Mouse (Mus musculus): Measurements from ENCODE around the gene Tmem88b. TPM values are rescaled to one million over a fixed set of nuclear protein-coding genes. Genes with fewer than 3 reads are reported as not detected.

The Tmem88b gene
- polyA plus RNA-seq, 1 experiment from 2014 or later = 1.8 TPM

- Histone ChIP-seq H3K4me1 (ENCODE audit: control insufficient read depth, insufficient read depth, low read length) (peaks cover 34% of the 10 kb centered on the region), H3K27ac (ENCODE audit: low read length) (peak within 1 kb of the TSS; percentile 88), H3K4me3 (ENCODE audit: low read length) (peak within 1 kb of the TSS; percentile 84), H3K27me3 (ENCODE audit: control insufficient read depth, insufficient read depth, low read length) (no peaks in the 10 kb centered on the region), H3K36me3 (ENCODE audit: control insufficient read depth, insufficient read depth) (peaks cover 9% of the 10 kb centered on the region), H3K9me3 (replicated peaks; ENCODE audit: control insufficient read depth, low read length) (no peaks in the 10 kb centered on the region), H3K9ac (ENCODE audit: low read length) (peak within 1 kb of the TSS; percentile 88), H3K4me2 (ENCODE audit: low read depth, low read length) (peak within 1 kb of the TSS; percentile 99)
- peak; percentile 93 for ATAC-seq (replicated peaks; ENCODE audit: extremely low read depth, insufficient read depth, low FRiP score)
- under 1% methylated on average over 68 of the region's 68 CpGs for WGBS
Measured at GRCm38 (mm10) chr4:155760613-155761355, 24.9 kb downstream of the Tmem88b start, which contains the start of gene Atad3a. Gene Atad3a (minus strand): TSS chr4:155761093.

GRCm38 (mm10) chr4:155759862-155760612 lies 25.6 kb downstream of the Tmem88b start:
- Histone ChIP-seq H3K9ac (ENCODE audit: low read length) (peak overlapping the region; percentile 78), H3K36me3 (ENCODE audit: control insufficient read depth, insufficient read depth) (peaks cover 16% of the 10 kb centered on the region), H3K27ac (ENCODE audit: low read length) (peak overlapping the region; percentile 88), H3K4me1 (ENCODE audit: control insufficient read depth, insufficient read depth, low read length) (peaks cover 34% of the 10 kb centered on the region), H3K4me2 (ENCODE audit: low read depth, low read length) (peak overlapping the region; percentile 99), H3K4me3 (ENCODE audit: low read length) (peak overlapping the region; percentile 84), H3K9me3 (replicated peaks; ENCODE audit: control insufficient read depth, low read length) (no peaks in the 10 kb centered on the region), H3K27me3 (ENCODE audit: control insufficient read depth, insufficient read depth, low read length) (no peaks in the 10 kb centered on the region)
- peak; percentile 5; the same call in 1 of the 2 replicates for ATAC-seq (replicated peaks; ENCODE audit: extremely low read depth, insufficient read depth, low FRiP score)
- 2% methylated on average over 10 of the region's 10 CpGs for WGBS

- Histone ChIP-seq H3K27me3 (ENCODE audit: control insufficient read depth, insufficient read depth, low read length) (no peaks in the 10 kb centered on the region), H3K27ac (ENCODE audit: low read length) (peak overlapping the region; percentile 37; the same call in 1 of the 2 replicates), H3K36me3 (ENCODE audit: control insufficient read depth, insufficient read depth) (peaks cover 39% of the 10 kb centered on the region), H3K4me1 (ENCODE audit: control insufficient read depth, insufficient read depth, low read length) (peaks cover 34% of the 10 kb centered on the region), H3K4me2 (ENCODE audit: low read depth, low read length) (peak overlapping the region; percentile 48), H3K4me3 (ENCODE audit: low read length) (no peak overlapping the region), H3K9ac (ENCODE audit: low read length) (no peak overlapping the region), H3K9me3 (replicated peaks; ENCODE audit: control insufficient read depth, low read length) (no peaks in the 10 kb centered on the region)
- WGBS = 51% methylated on average over 12 of the region's 12 CpGs
- no peak; the same call in 1 of the 2 replicates for ATAC-seq (replicated peaks; ENCODE audit: extremely low read depth, insufficient read depth, low FRiP score)
Measured at GRCm38 (mm10) chr4:155757011-155757410, 28.7 kb downstream of the Tmem88b start.

GRCm38 (mm10) chr4:155746575-155747490 lies 38.8 kb downstream of the Tmem88b start:
- H3K4me2 ChIP-seq (ENCODE audit: low read depth, low read length) = no peak overlapping the region

GRCm38 (mm10) chr4:155746036-155746548 lies 39.6 kb downstream of the Tmem88b start:
- H3K27ac ChIP-seq (ENCODE audit: low read length) = no peak overlapping the region
- H3K9me3 ChIP-seq (replicated peaks; ENCODE audit: control insufficient read depth, low read length) = no peaks in the 10 kb centered on the region
- H3K36me3 ChIP-seq (ENCODE audit: control insufficient read depth, insufficient read depth) = peaks cover 69% of the 10 kb centered on the region
- 78% methylated on average over 8 of the region's 8 CpGs for WGBS
- no peak overlapping the region for H3K4me2 ChIP-seq (ENCODE audit: low read depth, low read length)
- H3K4me1 ChIP-seq (ENCODE audit: control insufficient read depth, insufficient read depth, low read length) = no peaks in the 10 kb centered on the region
- no peak overlapping the region for H3K9ac ChIP-seq (ENCODE audit: low read length)
- ATAC-seq (replicated peaks; ENCODE audit: extremely low read depth, insufficient read depth, low FRiP score) = no peak
- H3K27me3 ChIP-seq (ENCODE audit: control insufficient read depth, insufficient read depth, low read length) = no peaks in the 10 kb centered on the region
- no peak overlapping the region for H3K4me3 ChIP-seq (ENCODE audit: low read length)

More at GRCm38 (mm10) chr4:155746575-155747490, 38.8 kb downstream of the Tmem88b start:
- Histone ChIP-seq H3K27me3 (ENCODE audit: control insufficient read depth, insufficient read depth, low read length) (no peaks in the 10 kb centered on the region), H3K36me3 (ENCODE audit: control insufficient read depth, insufficient read depth) (peaks cover 76% of the 10 kb centered on the region), H3K9ac (ENCODE audit: low read length) (no peak overlapping the region), H3K9me3 (replicated peaks; ENCODE audit: control insufficient read depth, low read length) (no peaks in the 10 kb centered on the region), H3K27ac (ENCODE audit: low read length) (no peak overlapping the region), H3K4me1 (ENCODE audit: control insufficient read depth, insufficient read depth, low read length) (no peaks in the 10 kb centered on the region), H3K4me3 (ENCODE audit: low read length) (no peak overlapping the region)
- no peak for ATAC-seq (replicated peaks; ENCODE audit: extremely low read depth, insufficient read depth, low FRiP score)
- WGBS = 87% methylated on average over 17 of the region's 17 CpGs

- H3K4me3 ChIP-seq (ENCODE audit: low read length) = no peak overlapping the region
- H3K9ac ChIP-seq (ENCODE audit: low read length) = no peak overlapping the region
- no peak for ATAC-seq (replicated peaks; ENCODE audit: extremely low read depth, insufficient read depth, low FRiP score)
- H3K9me3 ChIP-seq (replicated peaks; ENCODE audit: control insufficient read depth, low read length) = no peaks in the 10 kb centered on the region
- H3K27me3 ChIP-seq (ENCODE audit: control insufficient read depth, insufficient read depth, low read length) = no peaks in the 10 kb centered on the region
- H3K36me3 ChIP-seq (ENCODE audit: control insufficient read depth, insufficient read depth) = peaks cover 61% of the 10 kb centered on the region
- H3K4me1 ChIP-seq (ENCODE audit: control insufficient read depth, insufficient read depth, low read length) = no peaks in the 10 kb centered on the region
- WGBS = 91% methylated on average over 5 of the region's 5 CpGs
- H3K27ac ChIP-seq (ENCODE audit: low read length) = no peak overlapping the region
- no peak overlapping the region for H3K4me2 ChIP-seq (ENCODE audit: low read depth, low read length)
Measured at GRCm38 (mm10) chr4:155745136-155745535, 40.5 kb downstream of the Tmem88b start.

GRCm38 (mm10) chr4:155744474-155744873 lies 41.2 kb downstream of the Tmem88b start:
- Histone ChIP-seq H3K27me3 (ENCODE audit: control insufficient read depth, insufficient read depth, low read length) (no peaks in the 10 kb centered on the region), H3K36me3 (ENCODE audit: control insufficient read depth, insufficient read depth) (peaks cover 58% of the 10 kb centered on the region), H3K4me3 (ENCODE audit: low read length) (no peak overlapping the region), H3K9me3 (replicated peaks; ENCODE audit: control insufficient read depth, low read length) (no peaks in the 10 kb centered on the region), H3K27ac (ENCODE audit: low read length) (no peak overlapping the region), H3K4me1 (ENCODE audit: control insufficient read depth, insufficient read depth, low read length) (no peaks in the 10 kb centered on the region; the same call in 1 of the 2 replicates), H3K4me2 (ENCODE audit: low read depth, low read length) (no peak overlapping the region), H3K9ac (ENCODE audit: low read length) (no peak overlapping the region)
- 88% methylated on average over 8 of the region's 8 CpGs for WGBS
- ATAC-seq (replicated peaks; ENCODE audit: extremely low read depth, insufficient read depth, low FRiP score) = no peak

- peaks cover 3% of the 10 kb centered on the region; the same call in 1 of the 2 replicates for H3K4me1 ChIP-seq (ENCODE audit: control insufficient read depth, insufficient read depth, low read length)
- no peaks in the 10 kb centered on the region for H3K9me3 ChIP-seq (replicated peaks; ENCODE audit: control insufficient read depth, low read length)
- WGBS = 91% methylated on average over 5 of the region's 5 CpGs
- no peak for ATAC-seq (replicated peaks; ENCODE audit: extremely low read depth, insufficient read depth, low FRiP score)
- H3K4me2 ChIP-seq (ENCODE audit: low read depth, low read length) = no peak overlapping the region
- H3K27ac ChIP-seq (ENCODE audit: low read length) = no peak overlapping the region
- H3K9ac ChIP-seq (ENCODE audit: low read length) = no peak overlapping the region
- no peak overlapping the region for H3K4me3 ChIP-seq (ENCODE audit: low read length)
- peaks cover 43% of the 10 kb centered on the region for H3K36me3 ChIP-seq (ENCODE audit: control insufficient read depth, insufficient read depth)
- no peaks in the 10 kb centered on the region for H3K27me3 ChIP-seq (ENCODE audit: control insufficient read depth, insufficient read depth, low read length)
Measured at GRCm38 (mm10) chr4:155742684-155743083, 43.0 kb downstream of the Tmem88b start.
